Mouse (Mus musculus): ENCODE results near the gene Ap1b1. TPM values are rescaled to one million over a fixed set of nuclear protein-coding genes. Genes with fewer than 3 reads are reported as not detected.
A peak's percentile ranks its signal among the peaks of the same experiment; 100 is the strongest.

Gene Ap1b1
- polyA plus RNA-seq, 1 experiment from 2014 or later, result 46.3 TPM

DNA sequence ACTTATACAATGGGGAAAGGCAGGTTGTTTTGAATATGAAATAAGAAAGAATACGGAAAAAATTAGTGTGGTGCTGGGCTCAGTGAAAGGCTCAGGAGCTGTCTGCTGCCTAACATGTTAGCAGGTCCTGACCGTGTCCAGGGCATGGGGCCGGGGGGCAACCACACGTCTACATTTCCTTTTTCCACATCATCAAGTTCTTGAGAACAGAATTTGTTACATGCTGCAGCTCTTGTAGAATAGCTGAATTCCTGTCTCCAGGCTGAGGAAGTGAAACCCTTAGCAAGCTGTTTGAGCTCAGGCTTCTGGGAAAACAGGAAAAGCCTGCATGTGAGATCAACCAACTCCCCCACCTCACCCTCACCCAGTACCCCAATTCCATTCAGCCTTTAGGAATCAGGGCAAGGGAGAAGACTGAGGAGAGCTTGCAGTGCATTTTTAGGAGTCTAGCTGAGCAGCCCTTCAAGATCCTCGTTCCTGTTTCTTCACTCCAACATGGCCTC, 25.6 kb downstream of the Ap1b1 start:
- WGBS (ENCODE audit: insufficient replicate concordance), result 53% methylated on average over 5 of the region's 5 CpGs
- H3K36me3 ChIP-seq (replicated peaks; ENCODE audit: insufficient read depth, low read length), result peaks cover 57% of the 10 kb centered on the region
- H3K4me2 ChIP-seq (ENCODE audit: low read depth, low read length), result no peak overlapping the region; the same call in 1 of the 2 replicates
- 0 out of 2 replicates have a peak overlapping the region, but pooled peaks have one; percentile 30 for H3K9ac ChIP-seq (replicated peaks)
- peak overlapping the region; percentile 66 for H3K27ac ChIP-seq (ENCODE audit: low read depth)
- no peaks in the 10 kb centered on the region for H3K9me3 ChIP-seq (ENCODE audit: low read length)
- ATAC-seq (peak; percentile 14; the same call in 1 of the 2 replicates), DNase-seq (peak; percentile 31)
- no peak overlapping the region for H3K4me3 ChIP-seq (ENCODE audit: low read depth, low read length)
- H3K27me3 ChIP-seq (ENCODE audit: insufficient read depth, low read length), result no peaks in the 10 kb centered on the region
- peaks cover 27% of the 10 kb centered on the region for H3K4me1 ChIP-seq (ENCODE audit: insufficient read depth)
- TF ChIP-seq CTCF (IDR thresholded peaks at IDR 0.05; ENCODE audit: low read depth), result no peak
- no peak; the same call in 1 of the 2 replicates for TF ChIP-seq EP300 (IDR thresholded peaks at IDR 0.05; ENCODE audit: low read depth)

DNA sequence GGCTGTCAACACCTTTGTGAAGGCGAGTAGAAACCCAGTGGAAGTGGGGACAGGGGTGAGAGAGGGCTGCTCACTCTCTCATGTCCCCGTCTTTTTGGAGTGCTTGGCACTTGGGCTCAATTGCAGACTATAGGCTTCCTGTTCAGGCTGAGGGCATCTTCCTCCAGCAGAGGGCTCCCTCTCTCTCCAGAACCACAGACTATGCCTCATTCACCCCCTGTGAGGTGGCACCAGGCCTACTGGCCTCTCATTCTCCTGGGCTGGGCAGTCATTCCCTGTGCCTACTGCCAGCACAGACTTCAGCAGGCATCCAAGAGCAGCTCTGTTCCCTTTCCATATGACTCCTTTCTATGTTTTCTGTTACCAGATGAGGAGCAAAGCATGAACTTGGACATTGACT, 29.1 kb downstream of the Ap1b1 start:
- 63% methylated on average over 2 of the region's 2 CpGs for WGBS (ENCODE audit: insufficient replicate concordance)
- no peaks in the 10 kb centered on the region for H3K27me3 ChIP-seq (ENCODE audit: insufficient read depth, low read length)
- peaks cover 7% of the 10 kb centered on the region for H3K4me1 ChIP-seq (ENCODE audit: insufficient read depth)
- DNase-seq (peak; percentile 51), ATAC-seq (peak; percentile 37; the same call in 1 of the 2 replicates)
- H3K4me3 ChIP-seq (ENCODE audit: low read depth, low read length), result no peak overlapping the region
- TF ChIP-seq EP300 (IDR thresholded peaks at IDR 0.05; ENCODE audit: low read depth) (no peak), CTCF (IDR thresholded peaks at IDR 0.05; ENCODE audit: low read depth) (peak; percentile 72)
- peaks cover 81% of the 10 kb centered on the region for H3K36me3 ChIP-seq (replicated peaks; ENCODE audit: insufficient read depth, low read length)
- H3K4me2 ChIP-seq (ENCODE audit: low read depth, low read length), result no peak overlapping the region
- no peak overlapping the region for H3K9ac ChIP-seq (replicated peaks)
- no peak overlapping the region for H3K27ac ChIP-seq (ENCODE audit: low read depth)
- H3K9me3 ChIP-seq (ENCODE audit: low read length), result no peaks in the 10 kb centered on the region

DNA sequence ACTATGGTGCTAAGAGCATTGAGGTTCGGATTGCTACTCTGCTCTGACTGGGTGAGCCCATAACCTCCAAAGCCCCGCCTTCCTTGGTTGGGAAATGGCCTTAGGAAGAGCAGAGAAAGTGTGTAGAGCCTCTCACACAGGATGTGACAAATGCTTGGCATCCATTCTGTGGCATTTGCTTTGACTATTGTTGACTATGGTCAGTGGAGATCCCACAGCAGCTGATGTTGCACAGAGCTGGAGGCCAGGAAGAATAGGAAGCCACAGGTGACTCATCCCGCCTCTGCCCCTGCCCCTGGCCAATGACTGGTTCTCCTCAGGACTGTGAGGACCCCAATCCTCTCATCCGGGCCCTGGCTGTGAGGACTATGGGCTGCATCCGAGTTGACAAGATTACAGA, 29.7 kb downstream of the Ap1b1 start:
- Histone ChIP-seq H3K27me3 (ENCODE audit: insufficient read depth, low read length) (no peaks in the 10 kb centered on the region), H3K4me3 (ENCODE audit: low read depth, low read length) (no peak overlapping the region), H3K9me3 (ENCODE audit: low read length) (no peaks in the 10 kb centered on the region), H3K27ac (ENCODE audit: low read depth) (no peak overlapping the region), H3K4me2 (ENCODE audit: low read depth, low read length) (no peak overlapping the region), H3K9ac (replicated peaks) (no peak overlapping the region), H3K4me1 (ENCODE audit: insufficient read depth) (peaks cover 5% of the 10 kb centered on the region), H3K36me3 (replicated peaks; ENCODE audit: insufficient read depth, low read length) (peaks cover 80% of the 10 kb centered on the region)
- DNase-seq (no peak), ATAC-seq (peak; percentile 4; the same call in 1 of the 2 replicates)
- TF ChIP-seq CTCF (IDR thresholded peaks at IDR 0.05; ENCODE audit: low read depth) (no peak), EP300 (IDR thresholded peaks at IDR 0.05; ENCODE audit: low read depth) (no peak)
- WGBS (ENCODE audit: insufficient replicate concordance), result 83% methylated on average over 5 of the region's 5 CpGs

DNA sequence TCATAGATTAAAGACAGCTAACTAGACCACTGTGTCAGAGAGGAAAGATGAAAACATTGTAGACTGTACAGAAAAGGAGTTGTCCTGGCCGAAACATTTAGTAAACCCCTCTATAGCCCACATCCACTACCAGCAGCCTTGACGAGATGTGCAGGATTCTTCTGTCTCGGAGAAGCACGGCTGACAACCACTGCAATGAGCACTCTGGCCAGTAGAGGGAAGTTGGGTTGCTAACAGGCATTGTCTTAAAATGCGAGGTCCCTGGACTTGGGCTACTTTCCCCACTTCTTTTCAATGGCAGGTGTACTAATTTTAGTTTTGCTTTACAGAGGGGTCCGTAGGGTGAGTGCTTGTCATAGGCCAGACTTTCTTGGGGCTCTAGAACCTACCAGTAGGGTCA, 30.9 kb downstream of the Ap1b1 start:
- H3K4me1 ChIP-seq (ENCODE audit: insufficient read depth), result peaks cover 2% of the 10 kb centered on the region; the same call in 1 of the 2 replicates
- H3K27me3 ChIP-seq (ENCODE audit: insufficient read depth, low read length), result no peaks in the 10 kb centered on the region
- no peak overlapping the region for H3K9ac ChIP-seq (replicated peaks)
- H3K27ac ChIP-seq (ENCODE audit: low read depth), result no peak overlapping the region
- H3K9me3 ChIP-seq (ENCODE audit: low read length), result no peaks in the 10 kb centered on the region
- no peak for ATAC-seq
- DNase-seq, result no peak
- H3K4me2 ChIP-seq (ENCODE audit: low read depth, low read length), result no peak overlapping the region
- peaks cover 77% of the 10 kb centered on the region for H3K36me3 ChIP-seq (replicated peaks; ENCODE audit: insufficient read depth, low read length)
- TF ChIP-seq CTCF (IDR thresholded peaks at IDR 0.05; ENCODE audit: low read depth) (peak; percentile 51), EP300 (IDR thresholded peaks at IDR 0.05; ENCODE audit: low read depth) (no peak)
- H3K4me3 ChIP-seq (ENCODE audit: low read depth, low read length), result no peak overlapping the region
- WGBS (ENCODE audit: insufficient replicate concordance), result 73% methylated on average over 6 of the region's 6 CpGs

DNA sequence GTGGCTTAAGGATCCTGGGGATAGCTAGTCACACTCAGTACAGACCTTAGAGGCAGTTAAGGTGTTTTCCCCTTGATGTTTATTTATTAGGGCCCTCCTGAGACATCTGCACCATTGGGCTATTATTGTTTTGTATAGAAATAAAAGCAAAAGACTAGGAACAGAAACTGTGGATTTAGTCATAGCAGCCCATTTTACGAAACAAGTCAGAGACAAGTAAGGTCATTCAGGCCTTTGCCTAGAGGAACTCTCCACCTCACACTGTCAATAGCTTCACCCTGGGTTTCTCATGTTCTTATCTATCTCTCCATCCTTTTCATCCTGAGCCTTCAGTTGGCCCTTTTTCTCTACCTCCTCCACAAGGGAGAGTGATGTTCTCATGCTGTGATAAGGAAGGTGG, 38.5 kb downstream of the Ap1b1 start:
- Histone ChIP-seq H3K27me3 (ENCODE audit: insufficient read depth, low read length) (no peaks in the 10 kb centered on the region), H3K4me2 (ENCODE audit: low read depth, low read length) (no peak overlapping the region), H3K4me1 (ENCODE audit: insufficient read depth) (no peaks in the 10 kb centered on the region), H3K27ac (ENCODE audit: low read depth) (no peak overlapping the region), H3K36me3 (replicated peaks; ENCODE audit: insufficient read depth, low read length) (peaks cover 71% of the 10 kb centered on the region), H3K4me3 (ENCODE audit: low read depth, low read length) (no peak overlapping the region), H3K9ac (replicated peaks) (no peak overlapping the region), H3K9me3 (ENCODE audit: low read length) (no peaks in the 10 kb centered on the region)
- DNase-seq (no peak), ATAC-seq (no peak)
- WGBS (ENCODE audit: insufficient replicate concordance), result 96% methylated on average over 1 of the region's 1 CpGs
- TF ChIP-seq EP300 (IDR thresholded peaks at IDR 0.05; ENCODE audit: low read depth) (no peak), CTCF (IDR thresholded peaks at IDR 0.05; ENCODE audit: low read depth) (no peak)

DNA sequence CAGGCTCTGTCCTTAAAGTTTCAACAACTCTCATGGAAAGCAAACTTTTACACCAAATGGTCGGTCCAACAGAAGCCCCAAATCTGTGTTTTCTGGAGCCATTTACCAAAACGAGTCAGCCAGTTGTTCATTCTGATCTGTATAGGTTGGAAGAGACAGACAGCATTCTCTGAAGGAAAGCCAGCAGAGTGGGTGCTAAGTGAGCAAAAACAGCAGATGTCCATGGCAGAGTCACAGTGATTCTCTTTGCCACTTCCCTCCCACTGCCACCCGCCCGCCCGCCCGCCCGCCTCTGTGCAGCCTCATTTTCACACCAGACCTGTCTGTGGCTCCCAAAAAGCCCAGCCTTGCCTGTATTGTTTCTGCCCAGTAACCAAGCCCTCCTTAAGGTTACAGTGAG, 41.6 kb downstream of the Ap1b1 start:
- Histone ChIP-seq H3K9me3 (ENCODE audit: low read length) (no peaks in the 10 kb centered on the region), H3K36me3 (replicated peaks; ENCODE audit: insufficient read depth, low read length) (peaks cover 87% of the 10 kb centered on the region), H3K27me3 (ENCODE audit: insufficient read depth, low read length) (no peaks in the 10 kb centered on the region), H3K4me2 (ENCODE audit: low read depth, low read length) (no peak overlapping the region), H3K4me1 (ENCODE audit: insufficient read depth) (no peaks in the 10 kb centered on the region), H3K27ac (ENCODE audit: low read depth) (no peak overlapping the region), H3K4me3 (ENCODE audit: low read depth, low read length) (no peak overlapping the region), H3K9ac (replicated peaks) (no peak overlapping the region)
- WGBS (ENCODE audit: insufficient replicate concordance), result 87% methylated on average over 7 of the region's 7 CpGs
- DNase-seq (no peak), ATAC-seq (no peak)
- TF ChIP-seq EP300 (IDR thresholded peaks at IDR 0.05; ENCODE audit: low read depth) (no peak), CTCF (IDR thresholded peaks at IDR 0.05; ENCODE audit: low read depth) (no peak)

Measured in liver, postnatal 0 days (tissue).